Mouse (Mus musculus) right cerebral cortex, postnatal 10 days (tissue): ENCODE data around the gene Atpaf1.

Source experiments
- DNase-seq, 2 experiments: peaks; one replicate each; pipeline ENCODE4 v3.0.0; 2021; ENCODE audit warnings: low spot score in 2 of 2

Atpaf1 gene

DNA sequence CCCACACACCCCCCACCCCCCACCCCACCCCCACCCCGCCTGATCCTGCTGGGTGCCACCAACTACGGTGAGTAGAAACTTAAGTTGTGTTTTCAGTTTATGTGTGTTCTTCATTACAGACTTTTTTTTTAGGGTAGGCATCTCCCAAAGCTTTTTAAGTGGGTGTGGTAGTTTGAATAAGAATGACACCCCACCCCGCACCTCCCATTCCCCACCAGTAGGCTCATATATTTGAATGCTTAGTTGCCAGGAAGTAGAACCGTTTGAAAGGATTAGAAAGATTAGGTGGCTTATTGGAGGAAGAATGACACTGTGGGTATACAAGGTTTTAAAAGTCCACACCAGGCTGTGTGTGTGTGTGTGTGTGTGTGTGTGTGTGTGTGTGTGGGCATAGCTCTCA lies 27.7 kb downstream of the Atpaf1 start:
- DNase-seq: no peak

DNA sequence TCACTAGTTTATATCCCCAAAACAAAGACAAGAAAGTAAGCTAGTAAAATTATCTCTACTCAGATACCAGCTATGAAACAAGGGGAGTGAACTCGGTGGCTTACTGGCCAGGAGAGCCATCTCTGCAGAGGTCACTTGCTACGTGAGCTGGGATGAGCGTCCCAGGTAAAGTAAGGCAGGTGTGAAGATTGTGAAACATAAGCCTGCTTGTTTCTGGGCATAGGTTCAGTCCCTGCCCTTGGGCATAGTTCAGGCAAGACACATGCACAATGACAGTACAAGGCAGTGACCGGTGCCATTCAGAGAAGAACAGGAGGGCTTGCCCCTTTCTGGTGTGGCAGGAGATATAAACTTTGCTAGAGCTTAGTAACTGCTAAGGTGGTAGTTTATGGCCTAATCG lies 31.0 kb downstream of the Atpaf1 start:
- DNase-seq: no peak

DNA sequence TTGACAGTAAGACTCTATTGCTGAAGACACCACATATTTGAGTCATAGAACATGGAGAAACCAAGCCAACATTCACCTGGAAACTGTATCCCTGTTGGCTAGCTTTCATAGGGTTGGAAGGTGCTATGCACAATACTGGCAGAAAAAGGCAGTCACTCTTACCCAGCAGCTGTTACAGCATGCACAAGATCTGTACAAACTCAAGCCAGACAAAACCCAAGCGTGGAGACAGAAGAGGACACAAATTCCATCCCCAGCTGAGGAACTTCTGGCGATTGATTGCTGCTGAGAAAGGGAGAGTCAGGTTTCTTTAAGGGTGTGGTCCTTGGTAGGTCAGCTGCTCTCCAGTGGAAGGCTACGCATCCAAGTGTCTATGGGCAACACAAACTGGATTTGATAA lies 35.6 kb downstream of the Atpaf1 start:
- DNase-seq: no peak

DNA sequence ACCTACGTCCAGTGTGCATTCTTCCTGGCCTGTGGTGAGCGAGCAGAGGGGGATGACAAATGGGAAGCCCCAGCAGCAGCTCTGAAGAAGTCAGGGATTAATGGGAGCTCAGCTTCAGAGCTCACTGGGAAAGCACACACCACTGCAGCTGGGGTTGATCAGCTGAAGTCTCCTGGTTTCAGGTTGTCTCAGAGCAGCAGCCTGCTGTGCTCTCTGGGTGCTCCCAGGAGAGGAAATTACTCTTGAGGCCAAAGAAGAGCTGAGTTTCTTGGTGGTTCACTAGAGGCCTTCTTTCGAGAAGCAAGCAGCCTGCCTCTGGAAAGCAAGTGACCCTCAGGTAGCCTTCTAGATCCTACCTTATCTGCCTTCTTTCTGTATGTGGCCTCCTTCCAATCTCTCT lies 36.3 kb downstream of the Atpaf1 start:
- no peak for DNase-seq

DNA sequence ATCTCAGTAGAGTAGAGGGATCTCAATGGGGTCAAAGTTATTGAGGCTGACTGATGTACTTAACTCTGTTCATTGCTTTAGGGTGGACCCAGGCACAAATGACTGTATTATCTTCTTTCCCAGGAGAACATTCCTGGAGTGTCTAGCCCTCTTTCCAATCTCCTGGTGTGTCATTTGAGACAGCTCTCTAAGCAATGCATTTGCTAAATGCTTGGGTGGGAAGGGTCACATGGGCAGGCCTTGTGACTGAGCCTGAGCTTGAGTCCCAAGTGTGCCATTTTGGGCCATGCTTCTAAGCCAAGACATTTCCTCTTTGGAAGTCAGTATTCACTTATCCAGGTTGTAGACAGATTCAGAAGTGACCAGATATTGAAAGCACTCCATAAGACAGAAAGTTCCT lies 36.8 kb downstream of the Atpaf1 start:
- DNase-seq: no peak

DNA sequence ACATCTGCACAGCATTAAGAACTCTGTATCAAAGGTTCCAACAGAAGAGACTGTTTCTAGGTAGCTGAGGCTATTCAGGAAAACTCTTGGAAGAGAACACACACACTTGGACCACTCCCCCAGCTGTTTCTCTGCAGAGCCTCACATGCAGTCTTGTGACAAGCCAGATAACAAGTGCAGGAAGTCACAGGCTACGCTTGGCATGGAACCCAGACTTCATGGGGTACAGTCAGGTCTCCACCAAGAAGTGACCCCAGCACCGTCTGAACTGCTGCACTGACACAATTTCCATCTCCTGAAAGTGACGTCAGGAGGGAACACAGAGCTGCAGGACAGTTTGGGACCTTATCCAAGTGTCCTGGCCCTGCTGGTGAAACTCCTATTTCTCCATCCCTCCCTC lies 37.3 kb downstream of the Atpaf1 start:
- DNase-seq: no peak

DNA sequence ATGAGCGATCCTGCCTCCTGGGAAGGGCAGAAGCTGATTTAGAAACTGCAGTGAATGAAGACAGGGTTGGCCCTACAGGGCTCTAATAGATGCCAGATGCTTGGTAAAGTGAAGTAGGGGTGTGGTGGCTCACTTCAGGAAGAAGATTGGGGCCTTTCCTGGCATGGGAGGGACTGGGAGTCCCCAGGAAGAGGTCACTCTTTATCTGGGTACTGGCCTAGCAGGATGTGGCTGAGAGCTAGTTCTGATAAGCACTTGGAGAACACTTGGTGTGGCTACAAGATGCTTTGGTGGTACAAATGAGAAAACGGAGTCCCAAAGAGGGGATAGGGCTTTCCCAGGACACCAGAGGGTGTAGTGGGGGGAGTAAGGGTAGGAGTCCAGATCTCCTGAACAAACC lies 39.6 kb downstream of the Atpaf1 start:
- DNase-seq: peak in 1 of 2 experiments; percentile 14

DNA sequence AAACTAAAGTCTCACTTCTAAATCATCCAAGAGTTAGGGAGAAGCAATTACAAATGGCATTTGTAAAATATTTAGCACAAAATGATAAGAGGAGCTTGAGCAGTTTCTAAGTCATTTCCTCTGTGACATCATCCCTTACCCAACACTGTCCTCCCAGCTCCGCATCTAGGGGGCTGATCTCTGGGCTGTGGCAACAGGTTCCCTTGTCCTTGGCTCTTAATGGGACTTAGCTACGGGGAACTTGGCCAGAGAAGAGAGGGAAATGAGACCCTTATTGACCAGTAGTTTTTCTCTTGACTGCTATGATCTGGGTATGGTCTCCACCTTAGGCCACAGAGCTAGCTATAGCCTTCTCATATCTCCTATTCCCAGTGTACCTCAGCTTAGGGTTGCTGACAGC lies 40.7 kb downstream of the Atpaf1 start:
- DNase-seq: peak in 1 of 2 experiments; percentile 9

DNA sequence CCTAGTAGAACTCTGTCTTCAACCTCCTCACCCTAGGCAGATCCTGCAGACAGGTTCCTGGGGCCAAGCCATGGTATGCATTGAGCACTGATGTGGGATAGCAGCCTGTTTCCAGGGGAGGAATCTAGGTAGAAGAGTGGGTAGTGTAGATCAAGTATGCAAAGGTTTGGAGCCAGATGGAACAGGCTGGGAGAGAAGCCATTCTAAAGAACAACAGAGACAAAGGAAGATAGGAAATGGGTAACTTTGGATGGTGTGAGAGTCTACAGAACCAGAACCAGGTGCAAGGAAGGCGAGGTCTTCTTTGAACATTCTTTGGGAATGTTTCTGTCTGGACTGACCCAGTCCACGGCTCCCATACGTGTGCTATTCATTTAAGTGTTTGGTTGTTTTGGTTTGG lies 42.5 kb downstream of the Atpaf1 start:
- peak in 1 of 2 experiments; percentile 4 for DNase-seq

DNA sequence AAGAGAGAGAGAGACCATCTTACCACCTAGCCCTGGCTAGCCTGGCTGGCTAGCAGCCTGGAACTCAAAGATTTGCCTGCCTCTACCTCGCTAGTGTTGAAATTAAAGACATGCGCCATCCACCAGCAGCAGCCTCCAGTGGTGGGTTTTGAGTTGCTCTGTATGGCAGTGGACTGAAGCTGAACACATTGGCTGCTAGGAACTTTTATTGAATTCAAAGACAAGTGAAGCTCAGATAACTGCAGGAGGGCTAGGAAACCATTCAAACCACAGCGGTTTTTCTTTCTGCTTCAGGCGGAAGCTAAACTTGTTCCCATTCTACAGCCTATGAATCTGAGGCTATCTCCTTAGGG lies 42.9 kb downstream of the Atpaf1 start:
- peak in 1 of 2 experiments; percentile 19 for DNase-seq

DNA sequence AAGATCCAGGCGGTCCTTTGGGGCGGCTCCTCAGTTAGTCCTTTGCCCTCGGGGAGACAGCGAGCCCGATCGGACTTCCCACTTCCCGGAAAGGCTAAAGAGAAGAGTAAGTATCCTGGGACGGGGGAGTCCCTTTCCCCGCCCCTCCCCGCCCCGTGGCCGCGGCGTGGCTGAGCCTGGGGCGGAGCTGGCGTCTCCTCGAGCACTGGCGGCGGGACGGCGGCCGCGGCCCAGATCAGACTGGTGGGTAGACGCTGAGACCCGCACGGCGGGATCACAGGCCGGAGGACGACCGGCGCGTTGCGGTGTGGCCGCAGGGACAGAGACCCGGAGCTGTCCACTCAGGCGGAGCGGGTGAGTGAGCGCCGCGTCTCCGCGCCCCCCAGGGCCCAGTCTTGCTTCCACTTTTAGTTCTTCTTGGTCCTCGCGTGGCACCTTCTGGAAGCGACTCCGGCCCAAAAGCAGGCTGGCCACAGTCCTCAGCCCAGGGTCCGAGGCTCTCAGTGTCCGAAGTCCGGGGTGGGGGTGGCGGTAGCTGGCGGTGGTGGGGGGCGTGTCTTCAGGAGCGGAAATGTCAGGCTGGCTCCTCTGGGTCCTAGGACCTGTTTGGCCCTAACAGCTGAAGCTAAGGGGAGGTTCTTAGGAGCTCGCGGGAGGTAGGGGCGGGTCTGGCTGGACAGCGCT lies 43.4 kb downstream of the Atpaf1 start, which contains the start of gene Mob3c:
Gene Mob3c, plus strand, starts transcription at position 205 of the 684 bp plus-strand sequence.
- DNase-seq: peak; percentile 60 to 64

DNA sequence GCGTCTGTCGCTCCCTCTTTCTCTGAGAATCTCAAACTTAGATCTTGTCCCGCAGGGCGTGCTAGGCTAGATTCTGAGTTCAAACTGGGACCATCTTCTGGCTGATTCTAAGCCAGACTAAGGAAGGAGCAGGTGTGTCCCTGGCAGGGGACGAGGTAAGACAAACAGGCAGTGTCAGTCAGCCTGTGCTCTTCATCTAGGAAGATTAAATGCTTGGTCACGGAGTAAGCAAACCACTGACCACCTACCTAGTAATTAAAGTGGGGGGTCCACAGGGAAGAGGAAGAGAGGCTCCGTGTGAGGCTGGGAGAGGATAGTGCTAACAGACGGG lies 43.9 kb downstream of the Atpaf1 start:
- no peak for DNase-seq

DNA sequence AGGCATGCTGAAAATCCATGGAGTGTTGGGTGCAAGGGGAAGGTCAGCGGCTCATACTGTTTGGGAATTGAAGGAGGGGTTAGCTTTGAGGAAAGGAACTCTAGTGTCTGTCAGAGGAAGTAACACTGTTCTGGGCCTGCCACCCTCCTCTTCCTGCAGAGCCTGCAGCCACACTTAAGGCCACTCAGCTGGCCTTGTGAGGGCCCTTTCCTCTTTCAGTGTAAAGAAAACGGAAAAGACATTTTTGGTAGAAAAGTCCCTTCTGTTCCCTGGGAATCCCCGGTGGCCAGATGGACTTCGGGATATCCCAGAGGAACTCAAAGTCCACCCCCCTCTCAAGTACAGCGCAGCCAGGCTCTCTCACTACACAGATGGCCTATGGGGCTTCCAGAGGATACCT lies 45.9 kb downstream of the Atpaf1 start:
- no peak for DNase-seq

DNA sequence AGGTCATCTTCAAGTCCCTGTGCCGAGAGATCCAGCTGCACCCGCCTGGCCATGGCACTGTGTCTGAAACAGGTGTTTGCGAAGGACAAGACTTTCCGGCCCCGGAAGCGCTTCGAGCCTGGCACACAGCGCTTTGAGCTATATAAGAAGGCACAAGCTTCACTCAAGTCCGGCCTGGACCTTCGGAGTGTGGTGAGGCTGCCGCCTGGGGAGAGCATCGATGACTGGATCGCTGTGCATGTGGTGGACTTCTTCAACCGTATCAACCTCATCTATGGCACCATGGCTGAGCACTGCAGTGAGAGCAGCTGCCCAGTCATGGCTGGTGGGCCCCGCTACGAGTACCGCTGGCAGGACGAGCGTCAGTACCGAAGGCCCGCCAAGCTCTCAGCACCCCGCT lies 46.6 kb downstream of the Atpaf1 start:
- no peak for DNase-seq

DNA sequence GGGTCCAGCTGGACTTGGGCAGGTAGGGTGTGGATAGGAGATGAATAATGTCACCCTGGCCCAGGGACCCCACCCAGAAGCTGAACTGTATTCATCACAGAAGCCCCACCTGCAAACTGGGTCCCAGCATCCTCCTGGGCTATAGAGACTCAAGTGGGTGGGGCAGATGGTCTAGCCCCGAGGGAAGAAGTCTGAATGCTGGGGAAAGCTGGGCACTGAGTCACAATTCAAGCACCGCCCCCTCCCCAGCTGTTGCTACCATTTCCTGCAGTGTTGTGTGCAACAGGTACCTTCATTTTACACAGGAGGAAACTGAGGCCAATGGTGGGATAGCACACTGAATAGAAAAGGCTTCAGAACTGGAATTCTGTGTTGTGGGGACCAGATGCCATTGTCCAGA lies 47.4 kb downstream of the Atpaf1 start:
- DNase-seq: no peak

DNA sequence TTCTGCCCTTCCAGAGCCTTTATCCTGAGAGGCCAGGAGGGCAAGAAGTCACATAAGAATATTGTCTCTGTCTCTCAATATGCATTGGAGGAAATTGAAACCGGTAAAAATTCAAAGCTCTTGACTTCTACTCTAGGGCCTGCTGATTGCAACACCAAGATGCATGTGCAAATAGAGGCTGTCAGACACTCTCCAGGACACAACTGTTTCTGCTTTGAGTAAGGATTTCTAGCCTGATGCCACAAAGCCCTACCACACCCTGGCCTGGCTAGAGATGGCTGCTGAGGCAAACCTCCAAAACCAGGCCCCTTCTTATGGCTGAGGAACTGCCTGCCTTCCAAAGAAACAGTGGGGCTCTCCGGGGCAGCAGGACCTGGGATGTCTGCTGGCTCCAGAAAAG lies 51.0 kb downstream of the Atpaf1 start:
- DNase-seq: no peak

DNA sequence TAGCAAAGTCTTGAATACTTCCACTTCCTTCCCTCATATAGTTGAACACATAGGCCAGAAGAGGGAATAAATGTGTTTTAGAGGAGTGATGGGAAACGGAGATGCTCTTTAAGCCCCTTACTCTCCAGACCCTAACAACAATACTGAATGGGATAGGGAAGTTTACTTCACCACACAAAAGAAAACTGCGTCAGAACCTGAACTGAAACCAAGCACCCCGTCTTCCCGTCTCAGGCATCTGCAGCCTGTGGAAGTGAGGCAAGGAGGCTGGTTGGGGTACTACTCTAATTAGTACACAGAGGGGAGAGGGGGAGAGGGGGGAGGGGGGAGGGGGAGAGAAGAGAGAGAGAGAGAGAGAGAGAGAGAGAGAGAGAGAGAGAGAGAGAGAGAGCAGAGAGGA lies 53.6 kb downstream of the Atpaf1 start:
- DNase-seq: no peak

DNA sequence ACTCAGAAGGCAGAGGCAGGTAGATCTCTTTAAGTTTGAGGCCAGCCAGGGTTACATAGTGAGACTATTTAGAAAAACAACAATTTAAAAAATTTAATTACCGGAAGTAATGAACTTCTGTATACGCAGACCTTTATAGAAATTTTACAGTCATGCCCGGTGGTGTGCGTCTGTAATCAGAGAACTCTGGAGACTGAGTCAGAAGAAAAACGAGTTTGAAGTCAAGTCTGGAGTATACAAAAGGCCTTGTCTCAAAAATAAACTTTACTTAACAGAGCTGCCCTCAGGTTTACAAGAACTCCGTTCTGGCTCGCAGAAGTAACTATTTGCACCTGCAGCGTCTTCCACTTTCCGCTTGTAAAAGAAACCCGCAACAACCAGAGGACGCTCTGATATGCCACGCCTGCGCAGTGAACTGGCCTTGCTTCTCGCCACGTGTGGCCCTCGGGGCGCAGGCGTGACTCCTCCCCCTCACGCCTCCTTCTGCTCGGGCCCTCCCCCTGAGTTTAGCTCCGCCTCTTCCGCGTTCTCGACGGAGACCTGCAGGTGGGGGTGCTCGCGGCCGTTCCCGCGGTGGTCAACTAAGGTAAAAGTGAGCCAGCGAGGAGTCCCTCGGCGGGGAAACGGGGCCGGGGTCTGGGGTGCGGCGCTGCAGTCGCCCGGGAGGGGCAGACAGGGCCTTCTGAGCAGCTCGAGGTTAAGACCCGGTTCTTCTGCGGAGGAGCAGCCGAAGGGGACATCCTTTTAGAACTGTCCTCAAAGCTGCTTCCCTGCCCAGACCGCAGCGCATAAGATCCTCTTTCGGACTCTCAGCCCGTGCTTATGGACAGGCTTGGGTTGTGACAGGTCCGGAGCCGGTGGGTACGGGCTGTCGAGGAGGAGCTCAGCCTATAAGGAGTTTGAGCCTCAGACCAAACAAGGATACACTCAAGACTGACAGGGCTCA lies 54.4 kb downstream of the Atpaf1 start, which contains the start of gene Mknk1:
Gene Mknk1, plus strand, starts transcription at position 503 of the 946 bp plus-strand sequence.
- DNase-seq: peak; percentile 95

DNA sequence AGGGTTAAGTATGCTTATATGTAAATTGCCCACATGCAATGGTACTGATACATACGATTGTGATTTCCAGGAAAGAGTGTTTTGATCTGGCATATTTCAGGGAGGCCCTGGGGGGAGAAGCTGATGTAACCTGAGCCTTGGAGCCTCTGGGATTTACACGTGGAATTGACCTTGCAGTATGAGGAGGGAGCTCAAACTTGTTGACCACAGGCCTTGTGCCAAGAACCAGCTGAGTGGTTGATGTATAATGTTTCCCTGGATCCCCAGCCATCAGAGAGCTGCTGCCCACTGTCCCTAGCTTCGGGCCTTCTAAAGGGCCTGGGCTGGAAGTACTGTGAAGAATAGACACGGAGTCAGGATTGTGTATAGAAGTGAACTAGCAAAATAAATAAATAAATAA lies 55.3 kb downstream of the Atpaf1 start:
- no peak for DNase-seq

DNA sequence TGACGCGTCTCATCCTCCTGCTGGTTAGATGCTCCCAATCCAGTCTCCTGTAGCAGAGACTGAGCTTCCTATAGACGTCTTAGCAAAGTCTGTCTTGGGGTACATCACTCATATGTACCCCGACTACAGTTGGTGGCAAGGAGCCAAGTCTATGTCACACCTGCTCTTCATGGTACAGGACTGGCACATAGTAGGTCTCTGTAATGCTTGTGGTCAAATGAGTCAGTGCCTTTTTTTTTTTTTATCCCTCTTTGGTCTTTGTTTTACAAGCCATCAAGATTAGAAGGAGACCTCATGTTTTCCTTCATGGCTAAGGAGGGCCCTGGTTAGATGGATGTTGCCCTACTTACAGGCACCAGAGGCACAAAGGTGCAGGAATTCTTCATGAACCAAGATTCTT lies 56.2 kb downstream of the Atpaf1 start:
- DNase-seq: peak in 1 of 2 experiments; percentile 40

DNA sequence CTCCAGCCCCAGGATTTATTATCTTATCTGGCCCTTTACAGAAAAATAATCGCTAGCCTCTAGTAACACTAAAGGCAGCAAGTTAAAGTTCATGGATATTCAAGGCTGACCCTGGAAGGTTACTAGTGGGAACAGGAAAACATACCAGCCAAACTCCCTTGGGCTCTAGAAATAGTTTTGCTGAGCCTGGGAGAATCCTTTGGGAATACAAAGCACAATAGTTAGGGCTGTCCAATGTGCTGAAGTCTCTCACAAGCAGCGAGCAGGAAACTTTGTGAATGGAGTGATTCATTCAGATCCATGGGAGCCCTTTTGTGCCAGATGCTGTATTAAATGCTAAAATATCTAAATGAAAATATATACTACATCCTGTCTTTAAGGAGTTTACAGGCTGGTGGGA lies 62.0 kb downstream of the Atpaf1 start:
- DNase-seq: no peak

DNA sequence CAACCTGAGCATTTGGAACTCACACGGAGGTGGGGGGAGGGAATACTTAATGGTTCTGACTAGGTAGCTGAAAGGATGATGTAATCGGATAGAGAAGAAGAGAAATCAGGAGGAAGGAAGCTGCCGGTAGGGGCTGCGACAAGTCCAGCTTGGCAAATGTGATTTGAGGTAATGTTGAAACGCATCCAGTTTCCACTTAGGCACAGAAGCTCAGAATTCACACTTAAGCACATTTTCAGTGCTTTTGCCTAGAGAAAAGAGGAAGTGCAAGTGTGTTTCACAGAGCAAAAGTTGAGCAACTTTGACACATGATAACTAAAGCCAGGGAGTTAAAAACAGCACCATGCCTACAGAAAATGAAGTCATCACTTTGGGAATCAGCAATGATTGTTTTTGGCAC lies 62.8 kb downstream of the Atpaf1 start:
- DNase-seq: peak; percentile 47 to 73

DNA sequence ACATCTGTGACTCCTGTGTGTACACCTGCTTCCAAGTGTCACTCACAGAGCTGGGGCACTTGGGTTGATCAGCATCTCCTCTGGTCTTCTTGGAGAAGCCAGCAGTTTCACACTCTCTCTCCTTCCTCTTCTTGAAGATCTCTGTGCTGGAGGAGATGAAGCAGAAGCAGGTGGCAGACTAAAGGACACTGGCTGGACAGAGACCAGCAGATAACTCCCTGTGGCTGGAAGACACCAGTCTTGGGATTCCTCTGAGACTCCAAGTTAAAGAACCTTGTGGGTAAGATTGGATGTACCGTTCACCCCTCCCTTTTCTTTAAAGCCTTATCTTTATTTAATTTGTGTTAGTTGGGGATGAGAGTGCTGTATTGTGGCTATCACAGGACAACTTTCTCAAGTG lies 63.5 kb downstream of the Atpaf1 start:
- no peak for DNase-seq
